Mouse (Mus musculus) adipocyte (in vitro differentiated cells): ENCODE results near the gene Cnfn.
"Not testable (repeated sequence)": the region's sequence is repeated elsewhere in the genome, so short reads cannot be mapped to it uniquely, and the experiment has no call there.

Experiments
- DNase-seq: peaks from one replicate; pipeline ENCODE4 v3.0.0-alpha.2; 2016; ENCODE audit warnings: low spot score

Cnfn gene

DNA sequence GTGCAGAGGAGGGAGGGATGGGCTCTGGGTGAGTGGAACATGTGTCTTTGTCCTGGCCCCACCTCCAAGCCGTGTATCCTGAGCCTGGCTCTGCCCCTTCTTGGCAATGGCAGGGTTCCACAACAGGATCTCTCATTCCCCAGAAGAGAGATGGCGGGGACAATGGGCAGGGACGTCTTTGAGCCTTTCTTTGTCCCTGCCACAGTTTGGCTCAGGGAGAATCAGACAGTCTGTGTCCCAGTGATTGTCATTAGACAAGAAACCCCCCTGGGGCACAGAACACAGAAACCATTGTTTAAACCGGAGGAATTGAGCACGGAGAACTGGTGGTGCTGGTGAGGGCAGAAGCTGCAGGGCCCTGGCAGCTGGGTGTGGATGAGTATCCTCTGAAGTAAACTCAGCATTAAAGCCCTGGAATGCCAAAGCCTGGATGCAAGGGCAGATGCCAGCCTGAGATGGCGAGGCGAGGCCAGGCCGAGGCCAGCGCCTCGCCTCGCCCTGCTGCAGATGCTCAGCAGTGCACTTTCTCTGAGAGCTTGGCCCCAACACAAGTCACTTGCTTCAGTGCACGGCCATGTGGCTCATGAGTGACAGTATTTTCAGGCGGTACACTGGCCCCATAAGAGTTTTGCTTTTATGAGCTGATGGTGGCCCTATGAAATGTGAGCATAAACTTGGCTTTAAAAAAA lies 3.4 kb downstream of the Cnfn start:
- no peak for DNase-seq

DNA sequence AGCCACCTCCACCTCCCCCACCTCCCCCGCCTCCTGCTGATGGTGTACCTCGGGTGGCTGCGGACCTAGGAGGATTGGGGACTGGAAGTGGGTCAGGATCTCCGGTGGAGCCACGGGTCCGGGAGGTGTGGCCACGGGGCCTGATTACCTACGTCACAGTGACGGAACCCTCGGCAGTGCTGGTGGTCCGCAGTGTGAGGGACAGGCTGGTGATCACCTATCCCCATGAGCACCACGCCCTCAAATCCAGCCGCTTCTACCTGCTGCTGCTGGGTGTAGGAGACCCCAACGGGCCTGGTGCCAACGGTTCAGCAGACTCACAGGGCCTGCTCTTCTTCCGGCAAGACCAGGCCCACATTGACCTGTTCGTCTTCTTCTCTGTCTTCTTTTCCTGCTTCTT lies 5.9 kb downstream of the Cnfn start:
- no peak for DNase-seq

DNA sequence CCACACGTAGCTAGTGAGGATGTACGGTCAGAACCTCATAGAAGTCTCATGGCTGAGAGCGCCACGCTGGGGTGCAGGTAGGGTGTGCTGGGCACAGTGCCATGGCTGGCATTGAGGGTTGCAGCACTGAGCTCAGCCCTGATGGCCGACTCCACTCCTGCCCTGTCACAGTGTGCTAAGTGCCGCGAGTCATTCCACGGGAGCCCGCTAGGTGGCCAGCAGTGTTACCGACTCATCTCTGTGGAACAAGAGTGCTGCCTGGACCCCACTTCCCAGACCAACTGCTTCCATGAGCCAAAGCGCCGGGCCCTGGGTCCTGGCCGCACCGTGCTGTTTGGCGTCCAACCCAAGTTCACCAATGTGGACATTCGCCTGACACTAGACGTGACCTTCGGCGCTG lies 6.4 kb downstream of the Cnfn start:
- peak; percentile 7 for DNase-seq

DNA sequence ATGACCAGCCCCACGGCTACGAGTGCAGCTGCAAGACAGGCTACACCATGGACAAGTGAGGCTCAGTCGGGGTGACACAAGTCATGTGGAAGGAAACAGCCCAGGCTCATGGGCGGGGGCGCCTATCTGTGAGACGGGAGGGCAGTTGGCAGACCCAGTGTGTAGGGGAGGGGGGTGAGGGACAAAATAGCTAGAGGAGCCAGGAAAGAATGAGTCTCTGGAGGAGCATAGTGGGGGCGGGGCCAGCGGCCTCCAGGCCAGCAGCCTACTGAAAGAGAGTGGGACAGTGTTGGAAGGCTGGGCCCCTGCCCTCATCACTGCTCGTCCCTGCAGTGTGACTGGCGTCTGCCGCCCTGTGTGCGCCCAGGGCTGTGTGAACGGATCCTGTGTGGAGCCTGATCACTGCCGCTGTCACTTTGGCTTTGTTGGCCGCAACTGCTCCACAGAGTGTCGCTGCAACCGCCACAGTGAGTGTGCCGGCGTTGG lies 10.8 kb downstream of the Cnfn start:
- DNase-seq: no peak

DNA sequence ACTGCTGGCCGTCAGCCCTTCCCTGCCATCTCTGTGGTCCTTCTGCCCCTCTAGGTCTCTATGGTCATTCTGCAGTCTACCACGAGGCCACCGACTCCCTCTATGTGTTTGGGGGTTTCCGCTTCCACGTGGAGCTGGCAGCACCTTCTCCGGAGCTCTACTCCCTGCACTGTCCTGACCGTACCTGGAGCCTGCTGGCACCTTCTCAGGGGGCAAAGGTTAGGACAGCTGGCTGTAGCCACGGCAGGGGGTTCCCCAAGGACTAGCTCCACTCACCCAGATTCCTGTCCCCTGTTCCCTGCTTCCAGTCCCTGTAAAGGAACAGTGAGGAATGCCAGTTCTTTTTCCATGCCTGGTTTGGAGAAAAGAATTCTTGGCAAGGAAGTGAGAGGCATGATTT lies 20.7 kb downstream of the Cnfn start:
- no peak for DNase-seq

DNA sequence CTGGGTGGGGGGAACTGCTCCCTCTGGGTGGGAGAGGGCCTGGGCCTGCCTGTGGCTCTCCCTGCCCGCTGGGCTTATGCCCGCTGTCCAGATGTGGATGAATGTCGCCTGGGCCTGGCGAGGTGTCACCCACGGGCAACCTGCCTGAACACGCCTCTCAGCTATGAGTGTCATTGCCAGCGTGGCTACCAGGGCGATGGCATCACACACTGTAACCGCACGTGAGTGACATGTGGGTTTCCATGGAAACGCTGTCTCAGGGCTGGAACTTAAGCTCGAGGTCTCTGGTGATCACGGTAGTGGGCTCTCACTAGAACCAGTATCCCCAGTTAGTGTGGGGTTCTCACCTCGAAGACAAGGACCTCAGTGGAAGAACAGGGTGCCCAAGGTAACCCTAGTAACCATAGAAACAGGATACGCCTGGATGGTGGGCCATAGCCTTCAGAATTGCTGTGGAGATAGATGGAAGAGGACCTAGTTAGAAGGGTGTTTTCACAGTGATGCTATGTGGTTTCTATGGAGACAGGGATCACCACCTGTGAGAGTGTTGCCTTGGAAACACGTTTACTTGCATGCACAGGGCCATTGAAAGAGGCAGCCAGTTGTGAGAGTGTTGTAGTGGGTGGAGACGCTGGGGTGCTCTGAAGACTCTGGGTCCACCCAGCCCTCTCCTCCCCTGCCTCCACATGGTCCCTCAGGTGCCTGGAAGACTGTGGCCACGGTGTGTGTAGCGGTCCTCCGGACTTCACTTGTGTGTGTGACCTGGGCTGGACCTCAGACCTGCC lies 28.3 kb downstream of the Cnfn start:
- DNase-seq: no peak

DNA sequence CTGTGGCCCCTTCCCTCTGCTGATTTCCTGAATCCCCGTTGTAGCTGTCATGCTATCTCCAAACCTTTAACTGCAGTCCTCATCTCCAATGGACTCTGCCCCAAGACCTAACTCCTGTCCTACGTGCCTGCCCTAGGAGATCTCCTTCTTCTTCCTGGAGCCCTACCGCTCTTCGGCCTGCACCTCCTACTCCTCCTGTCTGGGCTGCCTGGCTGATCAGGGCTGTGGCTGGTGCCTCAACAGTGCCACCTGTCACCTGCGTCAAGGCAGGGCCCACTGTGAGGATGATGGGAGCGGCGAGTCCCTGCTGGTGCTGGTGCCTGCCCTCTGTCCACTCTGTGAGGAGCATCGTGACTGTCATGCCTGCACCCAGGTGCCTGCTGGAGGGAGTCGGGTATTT lies 30.2 kb downstream of the Cnfn start:
- DNase-seq: no peak

DNA sequence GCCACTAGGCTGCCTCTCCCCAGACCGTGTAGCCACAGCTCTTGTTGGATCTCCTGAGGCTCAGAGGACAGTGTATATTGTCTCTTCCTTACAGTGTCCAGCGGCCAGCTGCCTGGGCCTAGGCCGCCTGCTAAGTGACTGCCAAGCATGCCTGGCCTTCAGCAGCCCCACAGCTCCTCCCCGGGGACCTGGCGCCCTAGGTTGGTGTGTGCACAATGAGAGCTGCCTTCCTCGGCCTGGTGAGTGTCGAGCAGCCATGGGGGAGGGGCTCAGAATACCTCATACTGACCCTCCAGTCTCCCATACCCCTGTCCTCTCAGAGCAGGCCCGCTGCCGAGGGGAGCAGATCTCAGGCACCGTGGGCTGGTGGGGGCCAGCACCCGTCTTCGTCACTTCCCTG lies 35.1 kb downstream of the Cnfn start:
- DNase-seq: no peak

DNA sequence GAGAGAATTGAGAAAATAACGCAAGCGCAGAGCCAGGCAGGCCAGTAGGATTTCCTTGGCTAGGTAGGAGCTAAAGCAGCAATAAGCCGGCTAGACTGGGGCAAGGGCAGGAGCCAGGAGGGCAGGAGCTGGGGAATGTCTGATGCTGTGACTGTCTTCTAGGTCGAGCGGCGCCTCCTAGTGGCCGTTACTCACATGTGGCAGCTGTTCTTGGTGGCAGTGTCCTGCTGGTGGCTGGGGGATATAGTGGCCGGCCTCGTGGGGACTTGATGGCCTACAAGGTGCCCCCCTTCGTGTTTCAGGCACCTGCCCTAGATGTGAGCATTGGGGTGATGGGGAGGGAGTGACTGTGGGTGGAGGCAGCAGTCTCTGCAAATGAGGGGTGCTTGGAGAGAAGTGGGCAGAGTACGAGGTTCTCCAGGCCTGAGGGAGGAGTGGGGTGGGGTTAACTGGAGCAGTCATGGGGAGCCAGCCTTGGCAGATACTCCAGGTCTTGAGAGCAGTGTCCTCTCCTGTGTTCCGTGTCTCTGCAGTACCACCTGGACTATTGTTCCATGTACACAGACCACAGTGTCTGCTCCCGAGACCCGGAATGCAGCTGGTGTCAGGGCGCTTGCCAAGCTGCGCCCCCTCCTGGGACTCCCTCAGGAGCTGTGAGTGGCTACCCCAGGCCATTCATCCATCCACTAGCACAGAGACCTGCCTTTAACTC lies 35.8 kb downstream of the Cnfn start:
- peak; percentile 78 for DNase-seq

DNA sequence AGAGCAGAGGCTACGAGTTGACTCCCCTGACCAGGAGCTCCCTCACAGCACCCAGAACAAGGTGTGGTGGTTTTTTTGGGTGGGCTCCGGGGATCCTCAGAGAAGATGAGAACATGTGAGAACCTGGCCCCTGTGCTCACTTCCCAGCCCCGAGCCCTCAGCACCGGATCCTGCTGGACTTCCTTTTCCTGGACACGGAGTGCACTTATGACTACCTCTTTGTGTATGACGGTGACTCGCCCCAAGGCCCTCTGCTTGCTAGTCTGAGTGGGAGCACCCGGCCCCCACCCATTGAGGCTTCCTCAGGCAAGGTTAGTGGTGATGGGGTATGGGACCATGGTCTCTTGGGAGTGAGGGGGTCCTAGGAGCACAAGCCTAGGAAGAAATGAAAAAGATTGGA lies 43.3 kb downstream of the Cnfn start:
- no peak for DNase-seq

DNA sequence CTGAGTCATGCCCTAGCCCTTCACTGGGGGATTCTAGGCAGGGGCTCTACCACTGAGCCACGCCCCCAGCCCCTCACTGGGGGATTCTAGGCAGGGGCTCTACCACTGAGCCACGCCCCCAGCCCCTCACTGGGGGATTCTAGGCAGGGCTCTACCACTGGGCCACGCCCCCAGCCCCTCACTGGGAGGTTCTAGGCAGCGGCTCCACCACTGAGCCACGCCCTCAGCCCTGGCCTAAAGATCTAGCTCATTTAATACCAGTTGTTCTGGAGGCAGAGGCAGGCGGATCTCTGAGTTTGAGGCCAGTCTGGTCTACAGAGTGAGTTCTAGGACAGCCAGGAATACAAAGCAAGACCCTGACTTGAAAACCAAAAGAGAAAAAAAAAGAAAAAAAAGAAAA lies 44.1 kb downstream of the Cnfn start:
- not testable (repeated sequence) for DNase-seq

DNA sequence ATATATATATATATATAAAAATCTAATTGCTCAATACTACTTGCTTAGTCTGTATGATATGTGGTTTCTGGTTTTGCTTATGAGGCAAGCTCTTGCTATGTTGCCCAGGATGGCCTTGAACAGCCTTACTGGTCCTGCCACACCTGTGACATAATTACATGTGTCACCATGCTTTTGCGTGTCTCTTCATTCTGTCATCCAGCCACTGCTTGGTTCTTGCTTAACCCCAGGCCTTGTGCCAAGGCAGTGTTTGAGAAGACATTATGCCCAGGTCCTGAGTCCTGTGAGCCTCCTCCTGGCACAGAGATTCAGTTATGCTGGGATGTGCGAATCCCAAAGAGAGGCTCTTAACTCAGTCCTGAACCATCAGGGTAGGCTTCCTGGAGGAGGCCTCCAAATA lies 46.3 kb downstream of the Cnfn start:
- peak; percentile 68 for DNase-seq

DNA sequence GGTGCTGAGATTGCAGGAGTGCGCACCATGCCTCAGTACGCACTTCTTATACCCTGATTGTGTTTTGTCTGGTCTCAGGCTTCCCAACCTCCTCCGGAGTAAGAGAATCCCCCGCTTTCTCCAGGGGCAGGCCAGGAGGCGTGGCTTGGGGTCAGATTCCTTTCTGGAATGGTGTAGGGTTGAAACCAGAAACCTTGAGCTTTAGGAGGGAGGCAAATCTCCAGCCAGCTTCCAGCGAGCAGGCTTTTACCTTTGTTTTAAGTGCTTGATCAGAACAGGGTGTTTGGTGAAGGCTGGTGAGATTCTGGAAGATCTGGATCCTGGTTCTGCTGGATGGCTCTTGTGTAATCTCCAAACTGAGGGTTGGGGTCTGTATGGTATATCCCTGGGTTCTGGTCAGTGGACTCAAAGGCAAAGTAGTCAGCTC lies 47.5 kb downstream of the Cnfn start:
- DNase-seq: peak; percentile 41
